Mouse (Mus musculus): ENCODE measurements around the gene Tor3a.
"Not testable (repeated sequence)": the region's sequence is repeated elsewhere in the genome, so short reads cannot be mapped to it uniquely, and the experiment has no call there.

Gene Tor3a

GRCm38 (mm10) chr1:156669208-156669983 is 4.8 kb downstream of the Tor3a start:
- no peak for DNase-seq

DNA sequence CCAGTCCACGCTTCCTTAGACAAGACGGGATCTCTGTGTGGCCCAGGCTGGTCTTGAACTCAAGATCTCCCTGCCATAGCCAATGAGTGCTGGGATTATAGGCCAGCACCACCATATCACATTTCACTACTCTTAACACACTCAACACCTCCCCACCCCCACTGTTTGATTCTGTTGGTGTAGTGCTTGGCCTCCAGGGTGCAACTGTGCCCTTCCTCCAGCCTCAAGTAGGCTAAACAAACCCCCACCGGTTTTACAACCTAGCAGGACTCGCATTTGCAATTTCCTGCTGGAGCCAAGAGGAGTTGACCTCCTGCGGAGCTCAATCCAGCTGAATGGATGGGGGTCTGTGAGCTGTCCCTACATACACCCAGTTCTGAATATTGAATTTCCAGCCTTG is 5.6 kb downstream of the Tor3a start:
- DNase-seq = peak; percentile 35

DNA sequence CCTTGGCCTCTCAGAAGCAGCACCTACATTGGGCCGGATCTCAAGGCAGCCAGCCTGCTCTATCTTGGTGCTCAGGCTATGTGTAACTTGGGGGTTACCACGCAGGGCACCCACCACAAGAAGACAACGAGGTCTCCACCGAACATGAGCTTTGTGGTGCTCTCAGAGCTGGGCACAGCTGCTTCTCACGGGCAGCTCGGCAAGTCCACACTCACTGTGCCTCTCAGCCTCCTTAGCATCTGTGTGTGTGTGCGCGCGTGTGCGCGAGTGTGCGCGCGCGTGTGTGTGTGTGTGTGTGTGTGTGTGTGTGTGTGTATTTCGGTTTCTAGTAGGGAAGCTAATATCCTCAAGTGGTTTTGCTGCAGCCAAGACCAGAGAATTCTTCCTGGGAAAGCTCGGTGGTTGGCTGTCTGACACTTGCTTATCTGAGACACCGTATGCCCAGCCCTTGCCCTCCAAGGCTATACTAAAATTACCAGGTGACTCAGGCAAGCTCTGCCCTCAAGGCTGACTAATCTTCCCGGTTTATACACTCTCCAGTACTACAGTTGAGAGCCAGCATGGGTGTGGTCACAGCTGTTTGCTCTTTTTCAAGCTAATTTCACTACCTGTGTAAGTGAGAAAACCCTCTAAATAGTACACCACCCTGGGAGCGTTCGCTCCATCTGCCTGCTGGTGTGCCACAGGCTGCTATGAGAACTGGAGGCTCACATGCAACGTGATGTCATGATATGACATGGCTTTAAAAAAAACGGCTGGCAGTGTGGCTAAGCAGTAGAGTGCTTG is 6.8 kb downstream of the Tor3a start:
- DNase-seq = no peak

DNA sequence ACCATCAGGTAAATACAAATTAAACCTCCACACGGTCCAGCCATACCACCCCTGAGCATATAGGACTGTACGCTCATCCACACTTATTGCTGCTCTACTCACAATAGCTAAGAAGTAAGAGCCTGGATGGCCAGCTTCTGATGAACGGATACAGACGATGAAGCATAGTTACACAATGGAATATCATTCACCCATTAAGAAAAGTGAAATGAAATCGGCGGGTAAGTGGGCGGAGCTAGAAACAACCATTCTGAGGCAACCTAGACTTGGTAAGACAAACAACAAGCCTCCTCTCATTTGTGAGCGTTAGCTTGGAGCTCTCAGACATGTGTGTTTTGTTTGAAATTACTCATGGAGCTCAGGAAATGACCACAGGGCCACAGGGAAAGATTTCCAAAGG is 8.4 kb downstream of the Tor3a start:
- DNase-seq = no peak

- not testable (repeated sequence) for DNase-seq
Measured at GRCm38 (mm10) chr1:156660660-156661236, 13.4 kb downstream of the Tor3a start.

DNA sequence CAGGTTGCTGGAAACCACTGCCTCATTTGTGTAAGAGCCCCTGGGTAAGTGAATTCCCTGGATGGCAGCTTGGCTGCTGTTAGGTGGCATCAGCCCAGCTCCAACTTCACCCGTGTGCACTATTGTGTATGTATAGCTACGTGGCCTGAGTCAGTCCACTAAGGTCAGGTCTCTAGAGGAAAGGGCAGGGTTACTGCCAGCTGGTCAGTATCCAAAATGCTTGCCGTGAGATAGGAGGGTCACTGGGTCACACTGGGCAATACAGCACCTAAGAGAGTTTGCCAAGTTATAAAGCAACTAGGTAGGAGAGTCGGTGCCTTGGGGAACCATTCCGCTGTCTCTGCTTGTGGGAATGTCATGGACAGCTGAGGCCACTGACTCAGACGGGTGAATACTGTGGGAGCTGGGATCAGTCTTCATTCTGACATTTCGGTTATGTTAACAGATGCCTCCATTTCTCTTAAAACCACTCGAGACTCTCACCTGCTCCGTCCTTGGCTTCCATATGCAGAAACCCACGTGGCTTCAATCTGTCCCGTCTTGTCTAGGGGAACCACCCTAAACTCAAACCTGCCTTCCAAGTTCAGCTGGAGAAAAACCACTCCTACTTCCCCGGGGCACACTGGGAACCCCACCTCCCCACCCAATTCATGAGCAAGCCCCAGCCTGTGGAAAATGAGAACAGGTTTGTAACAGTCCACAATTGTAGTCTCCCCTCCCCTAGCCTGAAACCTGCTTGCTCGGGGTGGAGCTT is 14.1 kb downstream of the Tor3a start:
- DNase-seq = no peak

DNA sequence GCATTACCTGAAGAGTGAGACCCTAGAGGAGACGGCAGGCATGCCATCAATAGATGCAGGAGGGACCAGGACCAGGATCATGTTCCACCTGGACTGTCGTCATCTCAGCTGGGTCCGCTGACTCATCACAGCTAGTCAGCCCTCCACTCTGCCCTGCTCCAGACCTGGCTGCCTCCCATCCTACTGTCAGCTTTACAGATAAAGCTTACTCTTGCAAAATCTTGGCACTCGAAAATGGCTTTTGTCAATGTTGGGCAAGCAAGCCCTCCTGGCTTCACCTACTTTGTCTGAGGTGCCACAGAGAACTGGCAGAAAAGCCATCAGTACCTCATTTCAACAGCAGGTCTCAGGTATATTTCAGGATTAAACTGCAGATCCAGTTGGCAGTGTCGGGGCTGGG is 15.5 kb downstream of the Tor3a start:
- DNase-seq = no peak

DNA sequence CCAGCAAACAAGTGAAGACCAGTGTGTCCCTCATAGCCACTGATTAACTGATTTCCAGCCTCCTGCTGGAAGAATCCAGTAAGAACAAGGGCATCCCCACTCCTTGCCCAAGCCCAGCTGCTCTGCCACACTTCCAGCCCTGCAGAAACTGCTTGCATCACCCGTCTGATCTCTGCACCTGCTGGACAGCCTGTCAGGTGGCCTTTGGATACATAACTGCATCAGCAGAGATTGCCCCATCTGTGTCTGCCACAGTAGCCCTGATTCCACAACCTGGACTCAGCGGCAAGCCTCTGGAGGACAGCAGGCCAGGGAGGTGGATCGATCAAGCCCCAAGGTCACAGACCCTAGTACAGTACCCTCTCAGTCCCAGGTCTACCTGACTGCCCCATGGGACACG is 16.6 kb downstream of the Tor3a start:
- DNase-seq = no peak

- no peak for DNase-seq
Measured at GRCm38 (mm10) chr1:156654735-156655530, 19.2 kb downstream of the Tor3a start.

DNA sequence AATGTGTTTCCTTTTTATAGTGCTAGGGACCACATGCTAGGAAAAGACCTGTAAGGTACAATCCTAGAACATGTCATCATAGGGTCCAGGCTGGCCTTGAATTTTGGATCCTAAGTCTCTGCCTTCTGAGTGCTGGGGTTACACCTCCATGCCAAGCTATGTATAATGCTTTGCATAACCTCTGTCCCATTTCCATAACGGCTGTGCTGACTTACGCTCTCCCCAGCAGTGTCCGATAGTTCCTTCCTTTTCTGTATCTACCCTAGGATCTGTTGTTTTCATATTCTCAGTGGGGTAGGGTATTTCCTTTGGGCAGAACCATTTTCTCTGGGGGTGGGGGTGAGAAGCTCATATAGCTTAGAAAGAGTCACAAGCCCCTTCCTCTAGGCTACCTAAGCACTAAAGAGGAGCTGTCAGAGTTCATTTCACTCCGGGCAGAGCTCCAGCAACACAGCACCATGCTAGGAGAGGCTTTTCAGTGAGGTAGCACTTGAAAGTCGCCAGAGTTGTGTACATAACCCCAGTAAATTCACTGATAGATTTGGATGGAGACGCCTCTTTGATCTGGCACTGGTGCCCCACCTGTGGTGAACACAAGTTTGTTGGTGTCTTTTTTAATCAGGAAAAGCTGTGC is 21.9 kb downstream of the Tor3a start:
- no peak for DNase-seq

- DNase-seq = no peak
Measured at GRCm38 (mm10) chr1:156650631-156651030, 23.5 kb downstream of the Tor3a start.

- no peak for DNase-seq
Measured at GRCm38 (mm10) chr1:156648705-156649104, 25.5 kb downstream of the Tor3a start.

DNA sequence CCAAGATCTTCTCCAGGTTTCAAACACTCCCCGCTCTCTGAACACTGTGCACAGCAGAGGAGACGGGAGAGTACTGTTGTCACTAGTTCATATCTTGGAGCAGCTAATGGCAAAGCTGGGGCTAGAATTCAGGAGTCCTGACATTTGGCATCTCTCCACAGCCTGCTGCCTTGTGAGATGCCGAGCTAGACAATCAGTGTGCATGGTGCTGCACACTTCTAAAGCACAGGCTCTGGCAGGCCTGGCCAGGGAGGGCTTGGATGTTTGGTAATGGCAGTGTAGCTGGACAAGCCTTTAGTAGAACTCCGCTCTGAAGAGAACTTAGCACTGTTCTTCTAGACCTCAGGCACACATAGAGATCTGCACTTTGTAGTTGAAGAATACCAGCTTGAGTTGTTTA is 28.2 kb downstream of the Tor3a start:
- no peak for DNase-seq

GRCm38 (mm10) chr1:156644780-156645523 is 29.2 kb downstream of the Tor3a start:
- DNase-seq = no peak

- DNase-seq = no peak
Measured at GRCm38 (mm10) chr1:156644061-156644460, 30.1 kb downstream of the Tor3a start.

- DNase-seq = no peak
Measured at GRCm38 (mm10) chr1:156642813-156643212, 31.3 kb downstream of the Tor3a start.

GRCm38 (mm10) chr1:156641808-156642207 is 32.3 kb downstream of the Tor3a start:
- DNase-seq = no peak

DNA sequence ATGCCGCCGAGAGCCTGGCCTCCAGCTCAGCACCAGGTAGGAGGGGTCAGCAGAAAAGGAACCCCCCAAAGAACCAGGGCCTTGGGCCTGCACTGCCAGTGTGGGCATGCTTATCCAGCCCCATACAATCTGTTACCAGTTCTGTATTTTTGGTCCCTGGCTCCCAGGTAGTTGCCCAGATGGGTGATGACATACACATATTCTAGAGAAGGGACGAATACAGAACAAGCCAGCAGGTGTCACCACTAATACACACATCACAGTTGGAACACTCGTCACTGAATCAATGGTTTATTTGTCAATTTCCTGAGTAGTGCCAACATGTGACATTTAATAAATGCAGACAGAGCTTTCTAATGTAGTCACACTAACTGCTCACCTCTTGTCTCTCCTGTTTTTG is 33.6 kb downstream of the Tor3a start:
- no peak for DNase-seq

DNA sequence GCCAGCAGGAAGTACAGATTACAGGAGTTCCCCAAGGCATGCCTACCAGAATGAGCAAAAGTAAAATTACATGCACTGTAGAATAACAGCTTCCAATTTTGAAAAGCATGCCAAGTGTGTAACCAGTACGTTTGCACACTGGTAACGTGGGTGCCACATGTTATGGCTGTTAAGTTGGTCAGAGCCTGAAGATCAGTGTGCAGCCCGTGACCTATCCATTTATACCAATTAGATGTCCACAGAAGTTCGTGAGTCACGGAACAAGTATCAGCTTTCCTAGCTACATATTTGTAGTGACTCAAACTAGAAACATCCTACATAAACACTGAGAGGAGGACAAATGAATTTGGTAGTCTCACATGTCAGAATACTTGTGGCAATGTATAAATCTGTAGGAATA is 34.7 kb downstream of the Tor3a start:
- DNase-seq = no peak

DNA sequence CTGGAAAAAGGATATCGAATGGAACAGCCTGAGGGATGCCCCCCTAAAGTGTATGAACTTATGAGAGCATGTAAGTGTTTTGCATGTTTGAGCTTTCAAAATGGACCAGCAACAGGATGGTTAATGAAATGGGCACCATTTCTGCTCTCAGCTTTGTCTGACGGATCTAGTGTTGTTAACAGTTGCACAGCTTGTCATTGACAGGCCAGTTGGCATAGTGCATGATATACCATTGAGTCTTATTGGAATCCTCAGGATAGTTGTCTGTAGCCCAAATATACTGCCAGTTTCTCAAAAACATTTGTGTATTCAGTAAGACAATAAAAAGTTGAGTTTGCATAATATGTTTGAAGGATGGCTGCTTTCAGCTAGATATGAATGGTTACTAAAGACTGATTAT is 39.0 kb downstream of the Tor3a start:
- DNase-seq = no peak

GRCm38 (mm10) chr1:156633095-156633494 is 41.1 kb downstream of the Tor3a start:
- DNase-seq = no peak

Data from kidney, adult 11 months (tissue).